ENCODE assay signal across 17 mouse cellular contexts in the genomic region with DNA sequence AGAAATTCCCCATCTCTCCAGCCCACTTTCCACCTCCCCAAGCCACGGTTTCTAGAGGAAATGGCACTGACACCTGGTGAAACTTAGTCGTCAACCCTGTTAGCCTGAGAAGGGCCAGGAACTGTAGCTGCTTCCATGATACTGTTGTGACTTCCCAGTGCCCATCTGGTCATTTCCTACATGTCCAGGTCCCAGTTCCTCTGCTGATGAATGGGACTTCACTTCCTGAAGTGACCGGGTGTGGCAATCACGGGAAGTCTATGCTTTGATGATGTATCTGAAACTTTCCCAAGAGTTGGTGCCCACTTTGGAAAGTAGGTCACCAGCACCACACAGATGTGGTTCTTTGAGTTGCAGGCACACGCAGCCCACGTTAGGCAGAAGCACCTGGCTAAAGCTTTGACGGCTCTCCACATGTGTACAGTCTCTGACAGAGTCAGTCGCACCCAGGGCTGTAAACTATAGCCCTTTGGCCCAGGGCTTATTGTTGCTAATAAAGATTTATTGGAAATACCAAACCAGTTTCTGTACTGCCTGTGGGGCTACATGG. TPM values are rescaled to one million over a fixed set of nuclear protein-coding genes. Genes with fewer than 3 reads are reported as not detected.
"Had no signal": no experiment of that assay in that cellular context is flagged by ENCODE, and none has a peak within 500 bp of the region (broad histone marks: within the 10 kb centered on the region; RNA-seq: fewer than 3 reads in every experiment).

No protein-coding gene starts in this region.

- H3K4me2 ChIP-seq: hindbrain, embryonic 15.5 days; limb, embryonic 15.5 days; liver, embryonic 12.5 days; lung, embryonic 15.5 days; midbrain, embryonic 15.5 days; neural tube, embryonic 13.5 days; stomach, embryonic 15.5 days had no signal

- H3K36me3 ChIP-seq: hindbrain, embryonic 15.5 days; limb, embryonic 15.5 days; liver, embryonic 12.5 days; lung, embryonic 15.5 days; midbrain, embryonic 10.5 days; midbrain, embryonic 15.5 days; neural tube, embryonic 13.5 days; stomach, embryonic 15.5 days had no signal

- H3K27ac ChIP-seq: hindbrain, embryonic 15.5 days; left cerebral cortex, adult 2 months; limb, embryonic 15.5 days; liver, embryonic 12.5 days; lung, embryonic 15.5 days; midbrain, embryonic 10.5 days; midbrain, embryonic 15.5 days; neural tube, embryonic 13.5 days; stomach, embryonic 15.5 days had no signal

- H3K4me3 ChIP-seq: hindbrain, embryonic 15.5 days; left cerebral cortex, adult 2 months; limb, embryonic 15.5 days; liver, embryonic 12.5 days; lung, embryonic 15.5 days; midbrain, embryonic 10.5 days; midbrain, embryonic 15.5 days; neural tube, embryonic 13.5 days; stomach, embryonic 15.5 days had no signal

- ATAC-seq: intestine, postnatal 0 days; liver, embryonic 12.5 days; midbrain, embryonic 15.5 days had no signal

- H3K9ac ChIP-seq: hindbrain, embryonic 15.5 days; limb, embryonic 15.5 days; liver, embryonic 12.5 days; lung, embryonic 15.5 days; midbrain, embryonic 15.5 days; neural tube, embryonic 13.5 days; stomach, embryonic 15.5 days had no signal

- H3K27me3 ChIP-seq: hindbrain, embryonic 15.5 days; limb, embryonic 15.5 days; lung, embryonic 15.5 days; neural tube, embryonic 13.5 days; stomach, embryonic 15.5 days had no signal

- H3K9me3 ChIP-seq: hindbrain, embryonic 15.5 days; limb, embryonic 15.5 days; liver, embryonic 12.5 days; lung, embryonic 15.5 days; midbrain, embryonic 10.5 days; midbrain, embryonic 15.5 days; neural tube, embryonic 13.5 days; stomach, embryonic 15.5 days had no signal

- H3K4me1 ChIP-seq: stomach, embryonic 15.5 days had no signal

- DNase-seq: lung, postnatal 4 days; retina, postnatal 1 day; right cerebral cortex, postnatal 4 days; spleen, adult 18-20 months had no signal

RNA-seq across cellular contexts. Expression of gene Ccdc63, which starts 15.3 kb away (rescaled TPM):
- polyA plus RNA-seq: hindbrain, embryonic 15.5 days; intestine, postnatal 0 days; kidney, embryonic 16.5 days; limb, embryonic 11.5 days; liver, embryonic 12.5 days; liver, embryonic 16.5 days; lung, embryonic 15.5 days; midbrain, embryonic 10.5 days; midbrain, embryonic 15.5 days; stomach, embryonic 15.5 days had no signal

RNA-seq across cellular contexts. Expression of gene Myl2, which starts 24.5 kb away (rescaled TPM):
- polyA plus RNA-seq: intestine, postnatal 0 days had no signal
